Mouse (Mus musculus) G1E (cell line): ENCODE results near the gene Pbld1.

ENCODE experiments used
- CTCF ChIP-seq: IDR thresholded peaks from 2 replicates; pipeline ENCODE4 v1.5.1; 2012; ENCODE audit warnings: low read depth, low read length, inconsistent platforms, mixed read lengths
- GATA1 ChIP-seq: IDR thresholded peaks from 2 replicates; pipeline ENCODE4 v1.6.1; 2012; ENCODE audit warnings: borderline replicate concordance, low read length, inconsistent platforms, mixed read lengths
- GATA2 ChIP-seq: IDR thresholded peaks from 2 replicates; pipeline ENCODE4 v1.6.1; 2012; ENCODE audit warnings: low read depth, low read length, inconsistent platforms, borderline replicate concordance
- POLR2AphosphoS5 ChIP-seq: IDR thresholded peaks from 2 replicates; pipeline ENCODE4 v1.6.1; 2012; ENCODE audit warnings: low read depth, low read length, inconsistent platforms; ENCODE audit not compliant: insufficient replicate concordance
- TAL1 ChIP-seq: conservative IDR thresholded peaks from 2 replicates; pipeline ENCODE4 v1.6.1; 2012; ENCODE audit warnings: low read depth, low read length, inconsistent platforms, mixed read lengths

GRCm38 (mm10) chr10:63096757-63097156 is 36.8 kb downstream of the Pbld1 start:
- no peak for TF ChIP-seq GATA1
- TF ChIP-seq CTCF, result no peak
- no peak for TF ChIP-seq TAL1
- TF ChIP-seq POLR2AphosphoS5, result no peak
- TF ChIP-seq GATA2, result no peak
